Mouse (Mus musculus) c-Kit-positive CD71-positive TER-119-negative erythroid progenitor cells, embryonic 14.5 days (primary cell): ENCODE results near the gene Myocd.

ENCODE experiments used
- DNase-seq: peaks from one replicate; pipeline ENCODE4 v3.0.0-alpha.2; 2013; ENCODE audit warnings: low read depth

Myocd gene

GRCm38 (mm10) chr11:65269851-65270473, at the start of gene Myocd:
Myocd (minus strand) TSS chr11:65269989.
- DNase-seq = no peak

GRCm38 (mm10) chr11:65303824-65304223, 34.0 kb upstream of the Myocd start:
- DNase-seq = no peak

- DNase-seq = no peak
Observed at GRCm38 (mm10) chr11:65294128-65294833, 24.5 kb upstream of the Myocd start.

GRCm38 (mm10) chr11:65292994-65293393, 23.2 kb upstream of the Myocd start:
- no peak for DNase-seq

- DNase-seq = no peak
Observed at GRCm38 (mm10) chr11:65287706-65288105, 17.9 kb upstream of the Myocd start.

GRCm38 (mm10) chr11:65286211-65286610, 16.4 kb upstream of the Myocd start:
- no peak for DNase-seq

- DNase-seq = no peak
Observed at GRCm38 (mm10) chr11:65275441-65275840, 5.7 kb upstream of the Myocd start.

GRCm38 (mm10) chr11:65271000-65271399, 1.2 kb upstream of the Myocd start:
- no peak for DNase-seq

- no peak for DNase-seq
Observed at GRCm38 (mm10) chr11:65268310-65268709, 1.5 kb downstream of the Myocd start.

GRCm38 (mm10) chr11:65263466-65263865, 6.3 kb downstream of the Myocd start:
- DNase-seq = no peak

- DNase-seq = no peak
Observed at GRCm38 (mm10) chr11:65258997-65259396, 10.8 kb downstream of the Myocd start.

- no peak for DNase-seq
Observed at GRCm38 (mm10) chr11:65256143-65256542, 13.6 kb downstream of the Myocd start.

- no peak for DNase-seq
Observed at GRCm38 (mm10) chr11:65255564-65255963, 14.2 kb downstream of the Myocd start.

- DNase-seq = no peak
Observed at GRCm38 (mm10) chr11:65250366-65250765, 19.4 kb downstream of the Myocd start.

GRCm38 (mm10) chr11:65246301-65247054, 23.3 kb downstream of the Myocd start:
- no peak for DNase-seq

- no peak for DNase-seq
Observed at GRCm38 (mm10) chr11:65243593-65243992, 26.2 kb downstream of the Myocd start.

- DNase-seq = no peak
Observed at GRCm38 (mm10) chr11:65240521-65240920, 29.3 kb downstream of the Myocd start.

GRCm38 (mm10) chr11:65237896-65238295, 31.9 kb downstream of the Myocd start:
- no peak for DNase-seq

GRCm38 (mm10) chr11:65236907-65237306, 32.9 kb downstream of the Myocd start:
- no peak for DNase-seq

GRCm38 (mm10) chr11:65235374-65235773, 34.4 kb downstream of the Myocd start:
- no peak for DNase-seq

- no peak for DNase-seq
Observed at GRCm38 (mm10) chr11:65231771-65232170, 38.0 kb downstream of the Myocd start.

- DNase-seq = no peak
Observed at GRCm38 (mm10) chr11:65226766-65227165, 43.0 kb downstream of the Myocd start.
